Mouse (Mus musculus) MEL-GATA-1-ER (cell line): Measurements from ENCODE around the gene Prkca.

ENCODE experiments used
- DNase-seq: peaks from one replicate; pipeline ENCODE4 v3.0.0-alpha.2; 2012; ENCODE audit warnings: low read depth; ENCODE audit errors: extremely low read depth

The Prkca gene

DNA sequence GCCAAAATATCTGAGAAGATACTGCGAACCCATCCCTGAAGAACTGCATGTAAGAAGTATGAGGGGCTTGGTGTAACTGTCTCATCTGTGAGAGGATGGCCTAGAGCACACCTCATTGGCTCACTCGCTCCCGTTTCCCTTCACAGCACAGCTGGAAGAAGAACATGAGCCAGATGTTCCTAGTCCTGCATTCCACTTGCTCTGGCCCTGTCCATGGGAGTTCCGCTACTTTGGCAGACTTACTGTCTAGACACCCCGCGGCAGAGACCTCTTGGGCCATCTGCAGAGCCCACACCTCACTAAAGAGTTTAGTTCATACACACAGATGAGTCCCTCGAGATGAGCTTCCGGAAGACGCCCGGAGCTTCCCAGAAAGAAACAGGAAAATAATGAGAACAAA is 43.8 kb downstream of the Prkca start:
- DNase-seq = no peak

DNA sequence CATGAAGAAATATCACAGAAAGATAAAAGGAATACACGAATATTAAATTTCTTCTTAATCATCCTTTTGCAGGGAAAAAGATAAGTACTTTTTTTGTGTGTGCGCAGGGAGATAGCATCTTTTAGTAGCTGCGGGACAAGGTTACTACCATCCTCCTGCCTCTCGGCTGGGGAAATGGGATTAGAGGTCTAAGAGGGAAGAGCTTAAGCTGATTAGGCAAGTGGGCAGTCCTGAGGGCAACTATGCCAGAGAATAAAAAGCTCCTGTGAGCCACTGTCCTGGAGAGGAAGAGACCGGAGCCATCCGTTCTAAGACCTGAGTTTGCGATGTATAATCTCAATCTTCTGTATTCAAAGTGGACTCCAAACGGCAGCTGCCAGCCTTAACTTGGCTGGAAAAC is 45.8 kb downstream of the Prkca start:
- DNase-seq = no peak

DNA sequence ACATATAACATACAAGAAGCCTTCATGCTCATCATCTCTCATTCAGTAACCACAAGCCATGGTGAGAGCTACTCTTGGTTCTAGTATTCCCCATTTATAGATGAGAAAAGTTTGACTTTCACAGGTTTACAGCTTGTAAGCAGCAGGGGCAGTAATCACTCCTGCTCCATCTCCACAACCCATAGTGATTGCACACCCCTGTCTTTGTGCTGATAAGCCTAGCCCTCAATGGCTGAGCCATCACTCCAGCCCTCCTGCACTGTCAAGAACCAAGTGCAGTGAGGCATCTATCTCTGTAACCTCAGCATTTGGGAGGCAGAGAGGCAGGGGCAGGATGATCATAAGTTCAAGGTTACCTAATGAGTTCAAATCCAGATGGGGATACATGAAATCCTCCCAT is 48.4 kb downstream of the Prkca start:
- no peak for DNase-seq

GRCm38 (mm10) chr11:108294305-108294813 is 49.4 kb downstream of the Prkca start:
- DNase-seq = no peak

GRCm38 (mm10) chr11:108293843-108294242 is 49.9 kb downstream of the Prkca start:
- DNase-seq = peak; percentile 20

DNA sequence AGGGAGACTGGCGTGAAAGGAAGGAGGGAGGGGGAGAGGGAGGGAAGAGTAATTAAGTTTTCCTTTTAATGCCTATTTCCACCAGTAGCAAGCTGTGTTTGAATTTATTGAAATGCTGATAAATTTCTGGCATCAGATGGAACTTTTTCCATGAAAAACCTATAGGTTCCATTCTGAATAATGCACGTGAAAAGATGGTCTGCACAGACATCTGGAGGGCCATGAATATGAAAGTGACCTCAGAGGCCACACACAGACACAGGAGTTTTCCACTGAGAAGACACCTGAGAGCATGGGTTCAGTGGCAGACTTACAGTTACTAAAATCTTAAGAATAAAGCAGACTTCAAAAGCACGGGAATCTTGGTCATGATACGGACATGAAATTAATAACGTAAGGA is 54.5 kb downstream of the Prkca start:
- DNase-seq = no peak

DNA sequence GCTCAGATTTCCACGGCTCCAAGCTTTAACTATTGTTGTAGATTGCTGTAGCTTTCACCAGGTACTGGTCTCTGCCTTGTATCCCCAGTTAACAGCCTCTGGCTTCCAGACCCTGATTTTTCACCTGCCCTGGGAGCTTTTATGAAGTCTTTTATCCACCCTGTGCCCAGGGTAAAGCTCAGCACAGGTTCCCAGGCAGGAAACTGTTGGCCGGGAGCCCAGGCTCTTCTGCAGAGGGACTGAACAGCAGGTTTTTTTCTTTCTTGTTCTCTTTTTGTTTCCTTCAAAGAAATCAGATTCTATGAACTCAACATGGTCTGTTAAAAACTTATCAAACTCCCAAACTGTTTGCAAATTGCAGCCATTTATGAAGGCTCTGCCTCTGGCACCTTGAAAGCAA is 56.4 kb downstream of the Prkca start:
- DNase-seq = no peak

DNA sequence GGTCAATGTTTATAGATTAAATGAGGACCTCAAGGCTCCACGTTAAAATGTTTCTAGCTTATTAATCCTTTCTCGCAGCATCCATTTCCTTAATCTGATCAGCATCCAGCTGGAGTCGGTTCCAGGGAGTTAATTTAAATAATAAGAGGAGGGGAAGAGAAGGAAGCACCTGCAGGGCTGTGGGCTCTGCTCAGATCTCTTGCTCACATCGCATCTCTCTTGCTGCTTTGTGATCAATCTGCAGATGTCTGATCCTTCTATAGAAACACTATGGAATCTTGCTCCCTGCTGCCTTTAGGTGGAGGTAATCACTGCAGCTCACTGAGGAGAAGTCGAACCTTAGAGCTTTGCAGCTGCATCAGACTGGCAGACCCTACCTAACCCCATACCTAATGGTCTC is 58.7 kb downstream of the Prkca start:
- no peak for DNase-seq

DNA sequence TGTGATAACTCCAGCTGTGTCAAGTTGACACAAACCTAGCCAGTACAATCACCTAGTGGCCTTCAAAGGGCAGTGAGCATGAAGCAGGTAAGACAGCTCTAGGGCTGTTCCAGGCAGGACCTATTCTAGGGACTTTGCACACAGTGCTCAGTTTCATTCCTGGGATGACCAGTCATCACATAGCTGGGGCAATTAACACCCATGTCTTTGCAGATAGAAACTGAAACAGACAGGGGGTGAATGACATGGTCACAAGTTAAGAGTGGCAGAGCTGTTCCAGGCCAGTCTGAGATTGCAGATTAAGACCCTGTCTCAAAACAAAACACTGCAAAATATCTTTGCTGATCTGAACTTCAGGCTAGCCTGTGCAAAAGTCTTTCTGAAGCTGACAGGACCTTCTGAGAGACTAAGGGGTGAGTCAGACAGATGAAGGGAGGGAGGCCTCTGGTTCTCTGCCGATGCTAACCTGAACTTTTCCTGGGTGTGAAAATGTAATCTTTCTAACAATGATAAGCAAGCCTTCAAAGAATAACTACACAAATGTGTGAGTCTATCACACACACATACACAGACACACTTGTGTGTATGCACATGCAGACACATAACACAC is 60.8 kb downstream of the Prkca start:
- no peak for DNase-seq

DNA sequence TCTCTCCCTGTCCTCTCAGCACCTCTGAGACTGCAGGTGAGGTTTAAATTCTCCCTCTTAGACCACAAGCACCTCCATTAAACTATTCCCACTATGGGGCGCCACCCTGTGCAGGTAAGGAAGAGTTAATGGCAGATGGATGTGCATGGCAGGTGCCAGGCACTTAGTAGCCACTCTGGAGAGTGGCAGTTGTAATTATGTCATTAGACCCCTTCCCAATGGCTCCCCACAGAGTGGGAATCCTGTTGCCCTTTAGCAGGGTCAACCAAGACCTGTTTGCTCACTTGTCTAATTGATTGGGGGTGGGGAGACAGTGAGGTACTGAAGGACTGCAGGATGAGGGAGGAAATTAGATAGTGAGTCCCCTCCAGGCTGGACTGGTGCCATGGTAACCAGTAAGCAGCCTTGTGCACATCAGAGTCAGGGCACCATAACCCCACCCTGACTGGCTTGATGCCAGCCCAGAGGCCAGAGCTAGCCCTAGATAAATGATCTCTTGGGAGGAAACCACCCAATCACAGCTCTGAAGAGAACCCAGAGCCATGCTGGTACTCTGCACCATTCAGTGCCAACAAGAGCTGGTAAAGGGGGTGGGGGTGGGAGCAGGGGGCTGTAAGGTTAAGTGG is 63.9 kb downstream of the Prkca start:
- peak; percentile 67 for DNase-seq

GRCm38 (mm10) chr11:108277096-108277495 is 66.6 kb downstream of the Prkca start:
- DNase-seq = no peak

- DNase-seq = no peak
Measured at GRCm38 (mm10) chr11:108276148-108276547, 67.6 kb downstream of the Prkca start.

DNA sequence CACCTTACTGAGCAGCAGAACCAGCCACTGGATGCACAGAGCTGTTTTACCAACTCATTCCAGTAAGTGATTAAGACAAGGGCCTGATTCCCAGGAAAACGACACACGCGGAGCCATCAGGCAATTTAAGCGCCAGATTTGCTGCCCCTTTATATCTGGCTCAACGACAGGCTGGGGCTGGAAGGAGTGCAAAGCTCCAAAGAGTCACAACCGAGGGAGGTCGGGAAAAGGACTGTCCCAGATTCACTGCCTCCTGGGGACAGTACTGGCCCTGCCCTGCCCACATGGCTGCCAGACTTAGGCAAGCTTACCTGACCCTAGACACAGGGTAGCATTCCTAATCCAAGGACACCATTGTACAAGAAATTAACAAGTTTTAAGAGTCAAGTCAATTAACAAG is 69.7 kb downstream of the Prkca start:
- no peak for DNase-seq

DNA sequence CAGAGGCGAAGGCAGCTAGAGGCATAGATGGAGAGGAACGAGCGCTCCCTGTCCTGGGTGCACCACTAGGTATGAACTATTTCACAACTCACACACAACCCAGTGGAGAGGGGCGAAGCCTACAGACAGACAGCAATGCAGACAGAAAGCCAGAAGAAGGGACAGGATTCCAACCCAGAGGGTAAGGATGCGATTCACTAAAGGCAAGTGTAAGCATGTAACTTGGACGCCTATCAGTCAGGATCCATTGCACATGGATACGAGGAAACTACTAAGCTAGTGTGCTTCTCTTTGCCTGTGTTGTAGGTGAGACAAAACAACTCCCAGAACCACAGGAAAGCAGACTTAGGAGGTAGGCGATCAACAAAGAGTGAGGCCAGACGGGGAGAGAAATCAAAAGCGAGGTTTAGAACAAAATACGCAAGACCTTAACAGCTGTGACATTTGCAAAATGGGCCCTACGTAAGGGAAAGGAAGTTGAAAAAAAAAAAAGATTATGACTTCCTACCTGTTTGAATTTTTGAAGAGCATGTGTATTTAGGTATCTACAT is 70.2 kb downstream of the Prkca start:
- no peak for DNase-seq

GRCm38 (mm10) chr11:108272601-108273414 is 70.9 kb downstream of the Prkca start:
- DNase-seq = no peak

- DNase-seq = no peak
Measured at GRCm38 (mm10) chr11:108271305-108271704, 72.4 kb downstream of the Prkca start.

- no peak for DNase-seq
Measured at GRCm38 (mm10) chr11:108269516-108269915, 74.2 kb downstream of the Prkca start.

- no peak for DNase-seq
Measured at GRCm38 (mm10) chr11:108268421-108269322, 75.1 kb downstream of the Prkca start.

- no peak for DNase-seq
Measured at GRCm38 (mm10) chr11:108267825-108268224, 75.9 kb downstream of the Prkca start.

DNA sequence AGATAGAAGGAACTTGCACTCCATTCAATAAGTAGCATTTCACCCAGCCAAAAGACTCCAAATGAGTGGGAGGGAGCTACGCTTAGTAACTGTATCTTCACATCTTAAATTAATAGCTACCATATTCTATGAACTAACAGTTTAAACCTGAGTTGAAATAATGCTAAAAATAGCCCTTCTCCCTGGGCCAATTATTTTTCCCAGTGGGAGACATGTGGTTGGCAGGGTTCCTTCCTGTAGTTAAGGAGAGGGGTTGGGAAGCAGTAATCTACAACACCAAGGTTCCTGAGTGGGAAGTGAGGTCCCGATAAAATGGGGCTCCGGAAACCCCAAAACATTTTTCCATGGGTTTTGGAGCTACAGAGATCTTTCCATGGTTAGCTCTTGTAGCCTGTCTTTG is 76.7 kb downstream of the Prkca start:
- DNase-seq = no peak

DNA sequence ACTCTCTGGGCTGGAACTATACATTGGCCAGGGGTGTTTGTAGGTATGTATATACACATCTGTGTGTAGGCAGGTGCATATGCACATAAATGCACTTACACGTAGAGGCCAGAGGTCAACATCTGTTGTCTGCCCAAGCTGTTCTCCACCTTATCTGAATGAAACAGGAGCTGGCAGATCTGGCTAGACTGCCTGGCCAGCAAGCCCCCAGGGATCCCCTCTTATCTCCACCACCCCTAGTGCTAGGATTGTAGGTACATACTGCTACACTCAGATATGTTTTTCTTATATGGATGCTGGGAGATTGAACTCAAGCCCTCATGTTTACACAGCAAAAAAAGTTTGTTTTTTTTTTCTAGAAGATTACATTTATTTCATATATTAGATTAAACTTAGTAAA is 79.9 kb downstream of the Prkca start:
- DNase-seq = no peak
